Mouse (Mus musculus) kidney, postnatal 25 days (tissue): ENCODE data around the gene Usp37.

Experiments
- DNase-seq, 2 experiments: peaks; one replicate each; pipeline ENCODE4 v3.0.0; 2021; ENCODE audit warnings: mixed read lengths in 2 of 2

Gene Usp37

DNA sequence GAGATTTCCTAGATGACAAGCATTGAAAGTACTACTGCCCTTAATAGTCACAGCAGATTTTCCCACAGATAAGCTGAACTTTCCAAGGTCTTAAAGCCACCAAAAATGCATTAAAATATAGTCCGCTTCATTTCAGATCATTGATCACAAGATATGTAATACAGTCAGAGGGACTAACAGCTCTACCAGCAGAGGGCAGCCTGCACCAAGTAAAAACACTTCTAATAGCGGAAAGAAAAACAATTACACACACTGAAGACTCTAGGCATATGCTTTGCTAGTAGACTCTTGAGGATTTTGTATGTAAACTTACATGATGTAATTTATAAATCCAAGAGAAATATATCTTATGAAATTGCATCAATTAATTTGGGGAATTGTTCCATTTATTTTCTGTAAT lies 83.8 kb downstream of the Usp37 start:
- peak; percentile 45 to 80 for DNase-seq

GRCm38 (mm10) chr1:74452611-74453045 lies 91.5 kb downstream of the Usp37 start:
- peak; percentile 31 to 60 for DNase-seq

DNA sequence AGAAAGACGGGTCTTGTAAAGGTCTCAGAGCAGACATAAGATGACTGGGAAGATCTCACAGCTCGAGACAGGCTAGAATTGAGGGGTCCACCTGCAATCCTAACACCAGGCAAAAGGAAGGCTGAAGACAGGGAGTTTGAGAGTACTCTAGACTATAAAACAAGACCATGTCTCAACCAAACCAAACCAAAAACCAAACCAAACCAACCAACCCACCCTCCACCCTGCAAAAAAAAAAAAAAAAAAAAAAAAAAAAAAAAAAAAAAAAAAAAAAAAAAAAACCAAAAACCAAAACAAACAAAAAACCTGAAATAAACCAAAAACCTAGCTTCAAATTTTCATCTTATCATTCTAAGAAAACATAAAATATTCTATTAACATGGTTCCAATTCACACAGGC lies 99.5 kb downstream of the Usp37 start:
- DNase-seq, result no peak

DNA sequence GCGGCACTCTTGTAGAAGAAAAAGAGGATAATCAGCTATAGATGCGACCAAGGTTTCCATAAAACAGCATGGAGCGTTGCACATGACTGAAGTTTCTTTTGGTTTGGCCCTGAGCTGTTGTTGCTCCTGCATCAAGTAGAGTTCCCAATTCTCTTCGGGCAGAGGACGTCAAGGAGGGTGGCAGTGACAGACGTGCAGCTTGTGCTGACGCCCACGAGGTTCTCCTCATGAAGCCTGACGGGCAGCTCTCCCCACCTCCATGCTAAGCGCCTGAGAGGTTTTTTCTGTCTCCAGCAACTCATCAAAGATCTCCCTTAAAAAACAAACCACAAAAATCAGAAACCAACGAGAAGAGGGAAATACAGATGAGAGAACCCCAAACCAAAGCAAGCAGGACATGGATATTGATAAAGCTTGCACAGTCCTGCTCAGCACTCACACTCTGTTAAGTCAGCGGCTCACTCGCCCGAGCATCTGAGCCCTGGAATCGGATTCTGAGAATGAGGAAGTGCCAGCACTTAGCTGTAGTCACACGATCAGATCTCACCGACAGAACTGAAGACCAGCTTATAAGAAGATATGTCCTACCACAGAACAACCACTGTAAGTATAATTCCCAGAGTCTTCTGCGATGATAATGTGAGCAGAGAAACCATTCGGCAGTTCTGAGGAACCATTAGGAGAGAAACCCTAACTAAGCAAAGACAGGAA lies 104.8 kb downstream of the Usp37 start:
- no peak for DNase-seq

DNA sequence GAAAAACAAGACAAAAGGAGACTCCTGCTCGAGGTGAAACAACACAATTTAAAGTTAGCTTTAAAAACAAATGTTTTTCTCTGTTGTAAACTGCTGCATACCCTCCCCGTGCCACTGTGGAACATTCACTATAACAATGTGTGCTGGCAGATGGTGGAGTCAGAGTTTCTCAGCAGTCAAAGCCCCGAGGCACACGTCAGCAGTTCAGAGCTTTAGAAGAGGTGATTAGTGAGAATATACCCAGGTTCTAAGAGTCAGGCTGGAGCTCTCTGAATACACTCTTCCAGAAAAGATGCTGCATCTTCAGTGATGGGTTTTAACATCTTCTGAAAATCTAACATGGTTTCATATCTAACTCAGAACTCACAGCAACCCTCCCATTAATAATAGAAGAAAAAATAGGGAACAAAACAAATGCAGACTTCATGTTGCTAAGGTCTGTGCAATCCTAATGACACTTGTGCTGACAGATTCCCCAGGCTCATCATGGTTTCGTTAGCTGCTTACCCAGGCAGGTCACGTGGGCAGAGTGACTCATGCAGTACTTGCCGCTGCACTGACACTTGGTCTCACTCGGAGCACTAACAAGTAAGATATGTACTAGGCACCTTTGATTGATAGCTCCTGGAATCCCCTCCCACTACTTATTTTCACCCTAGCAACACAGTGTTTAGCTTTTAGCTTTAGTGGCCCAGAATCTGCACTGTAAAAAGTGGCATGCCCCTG lies 106.2 kb downstream of the Usp37 start:
- peak in 1 of 2 experiments; percentile 54 for DNase-seq

DNA sequence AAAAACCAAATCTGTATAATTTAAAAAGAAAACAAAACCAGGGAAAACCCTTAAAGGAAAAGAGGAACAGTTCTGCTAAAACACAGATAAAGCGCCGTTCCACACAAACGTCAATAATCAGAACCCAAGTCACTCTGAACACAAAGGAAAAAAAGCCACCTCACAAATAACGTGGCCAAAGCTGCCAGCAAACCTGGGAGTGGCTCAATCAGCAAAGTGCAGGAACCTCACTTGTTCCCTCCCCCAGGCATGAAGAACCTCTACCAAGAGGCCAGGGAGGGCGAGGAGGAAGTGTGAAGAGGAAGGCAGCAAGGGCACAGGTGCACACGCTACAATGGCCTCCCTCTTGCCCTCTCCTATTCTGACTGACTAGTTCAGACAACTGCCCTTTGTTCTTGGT lies 108.5 kb downstream of the Usp37 start:
- DNase-seq, result no peak

- DNase-seq, result peak in 1 of 2 experiments; percentile 24
These were observed 109.5 kb downstream of the Usp37 start for GRCm38 (mm10) chr1:74434596-74434995.

- DNase-seq, result peak; percentile 26 to 66
These were observed 110.9 kb downstream of the Usp37 start for GRCm38 (mm10) chr1:74433220-74433619.

- DNase-seq, result no peak
These were observed 118.2 kb downstream of the Usp37 start for GRCm38 (mm10) chr1:74425845-74426244.

DNA sequence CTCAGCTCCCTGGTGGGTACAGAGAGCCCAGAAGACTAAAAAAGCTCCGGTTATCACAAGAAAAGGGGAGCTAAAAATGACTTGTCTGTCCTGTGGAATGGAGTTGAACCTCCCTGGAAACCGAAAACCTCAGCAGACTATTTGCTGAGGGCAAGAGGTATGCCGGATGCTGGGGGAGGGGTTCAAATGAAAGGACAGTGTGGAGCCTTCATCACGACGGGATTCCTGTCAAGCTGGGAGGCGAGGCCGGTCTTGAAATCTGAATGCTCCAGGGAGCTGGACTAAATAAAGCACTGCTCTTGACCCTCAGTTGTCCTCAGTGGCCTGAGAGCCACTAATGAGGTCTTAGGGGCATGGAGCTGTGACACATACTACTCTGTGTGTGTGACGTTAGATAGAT lies 120.9 kb downstream of the Usp37 start:
- no peak for DNase-seq

- peak in 1 of 2 experiments; percentile 53 for DNase-seq
These were observed 124.7 kb downstream of the Usp37 start for GRCm38 (mm10) chr1:74419440-74419794.

GRCm38 (mm10) chr1:74418747-74419439 lies 125.2 kb downstream of the Usp37 start:
- peak; percentile 61 to 62 for DNase-seq

DNA sequence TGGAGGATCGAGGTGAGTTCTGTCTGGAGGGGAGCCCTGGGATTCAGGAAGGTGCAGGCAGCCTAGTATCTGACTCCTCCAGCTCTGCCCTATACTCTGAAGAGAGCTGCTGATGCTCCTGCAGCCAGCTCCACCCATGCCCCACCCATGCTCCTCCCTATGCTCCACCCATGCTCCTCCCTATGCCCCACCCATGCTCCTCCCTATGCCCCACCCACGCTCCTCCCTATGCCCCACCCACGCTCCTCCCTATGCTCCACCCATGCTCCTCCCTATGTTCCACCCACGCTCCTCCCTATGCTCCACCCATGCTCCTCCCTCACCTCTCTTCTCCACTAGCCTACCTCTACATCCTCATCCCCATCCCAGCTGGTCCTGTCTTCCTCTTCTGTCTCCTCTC lies 128.9 kb downstream of the Usp37 start:
- DNase-seq, result peak; percentile 68 to 82

DNA sequence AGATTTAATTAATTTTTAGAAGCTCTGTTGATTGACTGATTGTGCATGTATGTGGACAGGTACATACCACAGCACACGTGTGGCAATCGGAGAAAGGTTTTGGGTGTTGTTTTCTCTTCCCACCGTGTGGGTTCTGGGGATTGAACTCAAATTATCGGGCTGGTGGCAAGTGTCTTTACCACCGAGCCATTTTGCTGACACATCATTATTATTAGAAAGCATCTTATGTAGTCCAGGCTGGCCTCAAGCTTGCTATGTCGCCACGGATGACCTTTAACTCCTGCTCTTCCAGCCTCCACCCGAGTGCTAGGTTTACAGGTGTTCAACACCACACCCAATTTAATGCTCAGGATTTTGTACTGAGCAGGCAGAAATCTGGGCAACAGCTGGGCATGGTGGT lies 131.4 kb downstream of the Usp37 start:
- DNase-seq, result no peak

GRCm38 (mm10) chr1:74411753-74412325 lies 132.2 kb downstream of the Usp37 start:
- DNase-seq, result no peak

DNA sequence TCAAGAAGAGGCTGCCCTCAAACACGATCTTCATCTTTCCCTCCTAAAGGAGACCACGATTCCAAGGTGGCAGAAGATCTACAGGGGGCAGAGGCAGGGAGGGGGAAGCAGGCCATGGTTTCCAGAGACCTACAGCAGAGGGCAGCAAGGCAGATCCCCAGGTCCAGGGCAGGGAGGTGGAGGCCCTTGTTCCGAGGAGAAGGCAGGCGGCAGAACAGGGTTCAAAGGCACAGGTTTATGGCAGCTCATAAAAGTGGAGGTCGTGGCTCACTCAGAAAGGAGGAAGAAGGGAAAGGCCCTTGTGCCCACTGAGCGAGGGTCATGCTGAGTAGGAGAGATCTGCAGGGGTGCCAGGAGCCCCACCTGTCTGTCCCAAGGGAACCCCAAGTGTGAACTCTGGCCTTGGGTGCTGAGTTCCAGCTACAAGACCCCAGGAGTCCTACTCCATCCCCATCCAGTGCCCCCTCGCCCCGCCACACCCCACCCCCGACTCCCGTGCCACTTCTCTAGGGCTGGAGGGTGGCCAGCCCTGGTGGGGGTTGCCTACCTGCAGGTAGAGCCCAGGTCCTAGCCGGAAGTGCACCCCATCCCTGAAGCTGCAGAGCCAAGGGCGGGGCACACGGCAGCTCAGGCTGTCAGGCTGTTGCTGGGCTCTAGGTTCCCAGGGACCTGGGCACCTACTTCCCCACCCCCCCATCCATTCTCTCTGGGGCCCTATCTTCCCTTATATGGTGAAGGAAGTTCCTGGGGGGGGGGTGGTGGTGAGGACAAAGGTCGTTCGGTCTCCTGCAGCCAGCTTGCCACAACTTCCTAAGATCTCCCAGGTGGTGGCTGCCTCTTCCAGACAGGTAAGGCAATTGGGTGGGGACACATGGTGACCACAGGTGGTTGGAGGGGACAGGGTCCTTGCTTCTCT lies 135.2 kb downstream of the Usp37 start, which contains the start of gene Vil1:
TSS of gene Vil1 (plus strand) at position 788 of the 916 bp plus-strand sequence.
- DNase-seq, result peak; percentile 62 to 83

DNA sequence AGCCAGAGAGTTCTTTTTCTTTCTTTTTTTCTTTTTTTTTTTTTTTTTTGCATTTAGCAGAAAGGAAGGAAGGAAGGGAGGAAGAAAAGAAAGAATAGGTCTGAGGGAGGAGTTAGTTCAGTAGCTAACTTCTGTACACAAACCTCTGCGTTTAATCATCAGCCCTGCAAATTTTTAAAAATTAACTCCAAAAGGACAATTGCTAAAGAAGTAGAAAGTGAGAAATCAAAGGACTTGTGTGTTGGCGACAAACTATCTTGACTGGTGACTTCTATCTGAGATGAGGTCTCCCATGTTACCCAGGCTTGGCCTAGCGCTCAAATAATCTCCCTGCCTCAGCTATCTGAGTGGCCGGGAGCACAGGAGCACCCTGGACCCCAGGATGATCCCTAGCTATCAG lies 139.9 kb downstream of the Usp37 start:
- no peak for DNase-seq

- DNase-seq, result no peak
These were observed 142.9 kb downstream of the Usp37 start for GRCm38 (mm10) chr1:74401015-74401702.

GRCm38 (mm10) chr1:74400531-74400930 lies 143.6 kb downstream of the Usp37 start:
- DNase-seq, result no peak

GRCm38 (mm10) chr1:74397919-74398451 lies 146.1 kb downstream of the Usp37 start:
- peak; percentile 84 to 85 for DNase-seq

GRCm38 (mm10) chr1:74397268-74397918 lies 146.7 kb downstream of the Usp37 start:
- peak; percentile 99 to 100 for DNase-seq
